Mouse (Mus musculus) hindbrain, embryonic 13.5 days (tissue): ENCODE measurements around the gene Fmod. TPM values are rescaled to one million over a fixed set of nuclear protein-coding genes. Genes with fewer than 3 reads are reported as not detected.

Experiments used
- ATAC-seq: fragments of 200-750 bp; cut with Nextera tagmentation; 2 replicates; pipeline ENCODE4 v1.8.0; 2017; ENCODE audit warnings: moderate TSS enrichment; ENCODE audit not compliant: low FRiP score
- H3K27ac ChIP-seq: fragments of 300-500 bp; sonication (generic); 2 replicates; pipeline ENCODE4 v1.5.1; 2015; ENCODE audit warnings: inconsistent platforms, mild to moderate bottlenecking, moderate library complexity
- H3K27me3 ChIP-seq: fragments of 300-500 bp; sonication (generic); 2 replicates; pipeline ENCODE4 v1.6.1; 2015; ENCODE audit warnings: mild to moderate bottlenecking, inconsistent platforms
- H3K36me3 ChIP-seq: fragments of 300-500 bp; sonication (generic); 2 replicates; pipeline ENCODE4 v1.6.1; 2015; ENCODE audit warnings: mild to moderate bottlenecking, inconsistent platforms
- H3K4me1 ChIP-seq: fragments of 300-500 bp; sonication (generic); replicated peaks from 2 replicates; pipeline ENCODE4 v1.6.1; 2015; ENCODE audit warnings: inconsistent platforms
- H3K4me2 ChIP-seq: fragments of 300-500 bp; sonication (generic); 2 replicates; pipeline ENCODE4 v1.6.1; 2015; ENCODE audit warnings: inconsistent platforms, mild to moderate bottlenecking, moderate library complexity
- H3K4me3 ChIP-seq: fragments of 300-500 bp; sonication (generic); 2 replicates; pipeline ENCODE4 v1.5.1; 2015; ENCODE audit warnings: mild to moderate bottlenecking, inconsistent platforms
- H3K9ac ChIP-seq: fragments of 300-500 bp; sonication (generic); 2 replicates; pipeline ENCODE4 v1.6.1; 2015; ENCODE audit warnings: mild to moderate bottlenecking, inconsistent platforms
- H3K9me3 ChIP-seq: fragments of 300-500 bp; sonication (generic); 2 replicates; pipeline ENCODE4 v1.6.1; 2016; ENCODE audit warnings: inconsistent platforms
- WGBS: fragments of 180-500 bp; shearing (Covaris S2); methylation state at CpG from one replicate; pipeline ENCODE4 v1.1.7; 2015; 5-methylcytosine and 5-hydroxymethylcytosine counted together
- polyA plus RNA-seq: library from polyadenylated mRNA; unstranded; fragments of >200 nt; fragmentation: Nextera tagmentation; extraction: Ambion mirVana; gene quantifications from 2 replicates; pipeline ENCODE4 v1.2.1, GENCODE M21; 2015

Fmod gene
- polyA plus RNA-seq, 1 experiment from 2014 or later = 7.3 TPM

DNA sequence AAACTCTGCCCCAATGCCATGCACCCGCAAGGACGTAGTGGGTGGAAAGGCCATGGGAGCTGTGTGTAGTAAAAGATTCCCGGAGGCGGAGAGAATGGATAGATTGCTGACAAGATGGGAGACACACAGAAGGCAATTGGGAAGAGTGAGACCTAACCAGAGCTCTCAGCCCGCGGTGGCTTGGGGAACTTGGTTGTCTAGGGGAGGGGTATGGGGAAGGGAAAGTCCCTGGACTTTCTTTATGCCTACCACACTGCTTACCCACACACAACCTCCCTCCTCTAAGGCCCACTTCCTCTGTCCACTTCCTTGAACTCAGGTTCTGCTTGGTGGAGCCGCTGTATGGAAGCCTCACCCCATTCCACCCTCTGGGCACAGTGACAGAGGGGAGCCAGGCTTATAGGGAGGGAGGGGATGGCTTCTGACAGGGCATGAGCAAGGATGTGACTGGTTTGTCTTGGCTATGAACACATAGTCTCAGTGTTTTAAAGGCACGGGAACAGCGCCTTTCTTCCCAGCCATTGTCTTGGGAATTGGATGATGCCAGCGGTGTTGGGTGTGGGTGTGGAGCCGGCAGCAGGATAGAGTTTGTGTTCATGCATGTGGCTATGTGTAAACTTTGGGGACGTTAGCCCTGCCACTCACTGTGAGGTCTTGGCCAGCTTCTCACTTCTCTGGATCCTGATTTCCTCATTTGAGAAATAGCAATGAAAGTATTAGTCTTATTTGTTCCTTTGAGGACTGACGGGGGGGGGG is 56.9 kb downstream of the Fmod start:
- 65% methylated on average over 13 of the region's 13 CpGs for WGBS
- Histone ChIP-seq H3K36me3 (no peaks in the 10 kb centered on the region), H3K4me3 (peak overlapping the region; percentile 47; the same call in 1 of the 2 replicates), H3K27me3 (0 out of 2 replicates have a peak, but pooled peaks cover 4% of the 10 kb centered on the region), H3K27ac (peak overlapping the region; percentile 85), H3K9me3 (no peaks in the 10 kb centered on the region), H3K9ac (peak overlapping the region; percentile 81), H3K4me2 (peak overlapping the region; percentile 81), H3K4me1 (peaks cover 69% of the 10 kb centered on the region)
- no peak for ATAC-seq

DNA sequence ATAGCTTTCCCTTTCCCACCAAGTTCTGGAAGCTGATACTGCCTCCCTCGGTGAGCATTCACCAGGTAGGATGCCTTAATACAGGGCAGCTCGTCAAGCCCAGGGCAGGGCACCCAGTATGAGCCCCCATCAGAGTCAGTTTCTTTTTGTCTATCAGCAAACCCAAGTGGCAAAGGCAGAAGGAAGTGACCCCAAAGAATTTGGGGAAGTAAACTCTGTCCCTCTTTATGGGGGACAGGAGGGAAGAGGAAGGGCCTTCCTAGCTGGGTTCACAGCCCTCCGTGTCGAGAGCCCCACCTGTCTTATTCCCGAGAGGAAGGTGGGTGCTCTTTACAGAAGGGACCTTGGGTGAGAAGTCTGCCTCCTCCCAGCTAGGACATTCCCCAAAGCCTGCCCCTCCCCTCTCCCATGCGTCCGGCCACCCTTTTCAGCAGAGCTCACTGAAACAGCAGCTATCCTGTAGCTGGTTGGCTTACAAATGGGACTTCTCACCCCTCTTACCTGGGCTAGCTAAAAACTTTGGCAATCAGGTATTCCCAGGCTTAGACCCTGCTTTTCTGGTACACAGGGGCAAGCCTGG is 58.1 kb downstream of the Fmod start:
- H3K4me3 ChIP-seq = no peak overlapping the region
- no peak overlapping the region for H3K4me2 ChIP-seq
- H3K36me3 ChIP-seq = no peaks in the 10 kb centered on the region
- no peaks in the 10 kb centered on the region for H3K9me3 ChIP-seq
- 63% methylated on average over 7 of the region's 7 CpGs for WGBS
- H3K4me1 ChIP-seq = peaks cover 79% of the 10 kb centered on the region
- no peak for ATAC-seq
- peak overlapping the region; percentile 86; the same call in 1 of the 2 replicates for H3K27ac ChIP-seq
- 0 out of 2 replicates have a peak, but pooled peaks cover 4% of the 10 kb centered on the region for H3K27me3 ChIP-seq
- H3K9ac ChIP-seq = no peak overlapping the region

DNA sequence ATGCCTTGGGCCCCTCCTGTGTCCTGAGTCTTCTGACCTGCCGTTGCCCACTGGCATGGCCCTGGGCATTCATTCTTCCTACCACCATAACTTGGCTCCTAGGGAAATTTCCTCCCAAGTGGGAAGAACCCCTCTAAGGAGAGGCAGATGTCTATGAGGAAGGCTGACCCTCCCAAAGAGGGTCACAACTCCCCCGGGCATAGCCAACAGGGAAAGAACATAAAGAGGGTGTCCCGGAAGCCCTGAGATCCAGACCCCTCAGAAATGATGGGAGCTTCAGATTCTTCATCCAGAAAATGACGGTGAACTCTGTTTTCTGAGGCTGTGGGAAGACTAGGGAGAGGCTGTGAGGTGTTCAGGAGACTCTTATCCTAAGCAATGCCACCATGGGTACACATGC is 58.7 kb downstream of the Fmod start:
- WGBS = 81% methylated on average over 4 of the region's 4 CpGs
- no peak overlapping the region for H3K4me2 ChIP-seq
- no peaks in the 10 kb centered on the region for H3K9me3 ChIP-seq
- H3K27ac ChIP-seq = peak overlapping the region; percentile 86
- H3K9ac ChIP-seq = no peak overlapping the region
- H3K4me1 ChIP-seq = peaks cover 79% of the 10 kb centered on the region
- no peaks in the 10 kb centered on the region for H3K36me3 ChIP-seq
- no peak overlapping the region for H3K4me3 ChIP-seq
- 0 out of 2 replicates have a peak, but pooled peaks cover 4% of the 10 kb centered on the region for H3K27me3 ChIP-seq
- no peak for ATAC-seq

DNA sequence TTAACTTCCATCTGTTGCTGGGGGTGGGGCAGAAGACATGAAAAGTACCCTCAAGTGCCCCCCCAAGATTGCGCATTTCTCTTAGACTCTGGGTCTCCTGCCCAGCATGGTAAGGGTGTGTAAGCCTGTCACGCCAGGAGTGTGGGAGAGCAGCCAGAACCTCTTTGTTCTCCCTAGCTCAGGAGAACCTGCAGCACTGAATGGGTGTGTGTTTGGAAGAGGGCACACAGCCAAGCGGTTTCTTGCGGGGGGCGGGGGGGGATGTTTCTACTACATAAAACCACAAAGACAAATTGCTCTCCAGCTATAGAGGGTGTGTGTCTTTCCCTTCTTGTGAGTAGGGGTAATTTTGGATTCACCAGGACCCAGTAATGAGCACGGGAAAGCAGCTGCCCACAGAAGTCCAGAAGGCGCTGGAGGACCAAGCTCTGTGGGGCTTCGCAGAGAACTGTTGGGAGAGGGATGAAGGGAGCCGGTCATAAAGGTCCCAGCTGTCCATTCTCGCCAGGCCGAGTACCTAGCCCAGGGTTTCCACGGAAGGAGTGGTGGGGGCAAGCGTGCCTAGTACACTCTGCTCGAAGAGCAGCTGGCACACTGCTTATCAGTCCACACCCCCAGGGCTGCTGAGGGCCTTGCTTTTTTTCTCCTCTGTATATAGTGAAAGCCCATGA is 59.3 kb downstream of the Fmod start:
- Histone ChIP-seq H3K9me3 (no peaks in the 10 kb centered on the region), H3K4me2 (no peak overlapping the region; the same call in 1 of the 2 replicates), H3K4me1 (peaks cover 79% of the 10 kb centered on the region), H3K36me3 (no peaks in the 10 kb centered on the region), H3K27me3 (0 out of 2 replicates have a peak, but pooled peaks cover 2% of the 10 kb centered on the region), H3K9ac (peak overlapping the region; percentile 19), H3K4me3 (no peak overlapping the region), H3K27ac (peak overlapping the region; percentile 86)
- WGBS = 32% methylated on average over 14 of the region's 14 CpGs
- ATAC-seq = peak; percentile 56

DNA sequence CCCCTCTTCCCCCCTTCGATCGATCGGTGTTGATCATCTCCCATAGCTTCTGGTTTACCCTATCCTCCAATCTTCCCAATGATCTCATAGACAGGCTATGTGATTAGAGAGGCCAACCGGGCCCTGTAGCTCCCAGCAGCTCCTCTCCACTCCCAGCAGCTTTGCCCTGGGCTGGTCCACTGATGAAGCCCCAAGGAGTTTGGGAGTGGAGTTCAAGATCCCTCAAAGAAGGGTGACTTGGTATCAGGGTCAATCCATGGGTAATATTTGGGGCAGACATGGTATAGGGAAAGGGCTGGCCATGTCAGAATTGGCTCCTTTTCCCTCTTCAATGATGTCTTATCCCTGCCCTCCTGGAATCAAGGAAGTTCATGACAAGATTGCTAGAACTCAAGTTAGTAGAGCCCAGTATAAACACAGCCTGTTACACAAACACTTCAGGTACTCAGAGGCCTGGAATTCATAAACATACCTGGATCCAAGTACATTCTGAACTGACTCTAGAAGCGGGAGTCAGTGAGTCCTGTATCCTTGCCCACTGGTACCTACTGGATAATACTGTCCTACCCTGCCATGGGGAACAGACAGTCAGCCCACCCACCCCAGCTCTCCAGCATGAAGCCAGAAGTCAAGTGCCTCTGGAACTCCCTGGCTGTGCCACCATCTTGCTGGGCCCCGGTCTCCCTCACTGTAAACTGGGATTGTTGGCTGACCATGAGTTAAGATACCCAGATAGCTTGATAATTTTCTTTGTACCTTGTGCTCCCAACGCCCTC is 60.2 kb downstream of the Fmod start:
- WGBS = 81% methylated on average over 7 of the region's 7 CpGs

More for the DNA sequence above, 60.2 kb downstream of the Fmod start:
- H3K9ac ChIP-seq = no peak overlapping the region
- ATAC-seq = no peak
- no peaks in the 10 kb centered on the region for H3K9me3 ChIP-seq
- H3K27ac ChIP-seq = peak overlapping the region; percentile 86
- no peak overlapping the region for H3K4me3 ChIP-seq
- no peaks in the 10 kb centered on the region for H3K36me3 ChIP-seq
- no peaks in the 10 kb centered on the region for H3K27me3 ChIP-seq
- peaks cover 76% of the 10 kb centered on the region for H3K4me1 ChIP-seq
- no peak overlapping the region for H3K4me2 ChIP-seq

Other genes with a start within 250 kb of the Fmod start
- gene Atp2b4, start 236.2 kb upstream of the Fmod start, polyA plus RNA-seq = 12.1 and 13.1 TPM in 2 replicates
- gene Optc, start 129.3 kb upstream of the Fmod start, polyA plus RNA-seq = 2.7 and 3.6 TPM in 2 replicates
- 10.2 and 14.8 TPM in 2 replicates for gene Prelp, start 115.8 kb upstream of the Fmod start, polyA plus RNA-seq
- 57.4 and 63.4 TPM in 2 replicates for gene Btg2, start 41.9 kb downstream of the Fmod start, polyA plus RNA-seq
- gene Chit1, start 74.0 kb downstream of the Fmod start, polyA plus RNA-seq = 0.30 and 0.35 TPM in 2 replicates
- 2.8 and 3.2 TPM in 2 replicates for gene Chil1, start 144.9 kb downstream of the Fmod start, polyA plus RNA-seq
- gene Mybph, start 156.2 kb downstream of the Fmod start, polyA plus RNA-seq = 0.83 and 1.9 TPM in 2 replicates
- gene Adora1, start 198.2 kb downstream of the Fmod start, polyA plus RNA-seq = 10.2 and 10.6 TPM in 2 replicates